Mouse (Mus musculus) CD4-positive, CD25-positive, alpha-beta regulatory T cell, adult 2 months (primary cell): ENCODE measurements around the gene Sema6d.

Experiments
- DNase-seq: peaks from one replicate; pipeline ENCODE4 v3.0.0-alpha.2; 2012; ENCODE audit warnings: low read depth, low spot score

Gene Sema6d

GRCm38 (mm10) chr2:124397304-124397703 is 307.5 kb downstream of the Sema6d start:
- DNase-seq = no peak

- DNase-seq = no peak
Observed at GRCm38 (mm10) chr2:124399611-124400010, 309.8 kb downstream of the Sema6d start.

GRCm38 (mm10) chr2:124401727-124402380 is 312.1 kb downstream of the Sema6d start:
- no peak for DNase-seq

- no peak for DNase-seq
Observed at GRCm38 (mm10) chr2:124403571-124403970, 313.8 kb downstream of the Sema6d start.

- no peak for DNase-seq
Observed at GRCm38 (mm10) chr2:124403981-124404380, 314.2 kb downstream of the Sema6d start.

GRCm38 (mm10) chr2:124404631-124405562 is 315.1 kb downstream of the Sema6d start:
- no peak for DNase-seq

GRCm38 (mm10) chr2:124408956-124409355 is 319.2 kb downstream of the Sema6d start:
- DNase-seq = no peak

- no peak for DNase-seq
Observed at GRCm38 (mm10) chr2:124416730-124417129, 327.0 kb downstream of the Sema6d start.

GRCm38 (mm10) chr2:124418319-124418718 is 328.6 kb downstream of the Sema6d start:
- DNase-seq = no peak

- DNase-seq = no peak
Observed at GRCm38 (mm10) chr2:124420170-124420825, 330.5 kb downstream of the Sema6d start.

GRCm38 (mm10) chr2:124429744-124430143 is 340.0 kb downstream of the Sema6d start:
- no peak for DNase-seq

- DNase-seq = no peak
Observed at GRCm38 (mm10) chr2:124430708-124431107, 340.9 kb downstream of the Sema6d start.

GRCm38 (mm10) chr2:124435382-124436002 is 345.7 kb downstream of the Sema6d start:
- DNase-seq = no peak

- DNase-seq = no peak
Observed at GRCm38 (mm10) chr2:124436704-124437103, 346.9 kb downstream of the Sema6d start.

- DNase-seq = no peak
Observed at GRCm38 (mm10) chr2:124444199-124444598, 354.4 kb downstream of the Sema6d start.

GRCm38 (mm10) chr2:124455881-124456280 is 366.1 kb downstream of the Sema6d start:
- no peak for DNase-seq

GRCm38 (mm10) chr2:124456999-124457398 is 367.2 kb downstream of the Sema6d start:
- no peak for DNase-seq

GRCm38 (mm10) chr2:124458028-124458427 is 368.3 kb downstream of the Sema6d start:
- DNase-seq = no peak

- no peak for DNase-seq
Observed at GRCm38 (mm10) chr2:124460956-124461355, 371.2 kb downstream of the Sema6d start.

GRCm38 (mm10) chr2:124461378-124461851 is 371.6 kb downstream of the Sema6d start:
- no peak for DNase-seq
